Mouse (Mus musculus) cortical plate, adult 2 months (tissue): ENCODE data around the gene Ano6.

Experiments used
- CTCF ChIP-seq: fragments of 200-500 bp; IDR thresholded peaks from 2 replicates; pipeline ENCODE4 v1.5.1; 2011; ENCODE audit warnings: mild to moderate bottlenecking, control low read depth, low read length; ENCODE audit not compliant: insufficient read depth; ENCODE audit errors: extremely low read depth
- POLR2A ChIP-seq: fragments of 200-500 bp; IDR thresholded peaks from 2 replicates; pipeline ENCODE4 v1.6.1; 2011; ENCODE audit warnings: mild to moderate bottlenecking, low read length, control low read depth; ENCODE audit not compliant: insufficient read depth; ENCODE audit errors: extremely low read depth

- TF ChIP-seq CTCF = no peak
- no peak for TF ChIP-seq POLR2A
These were observed 18.3 kb upstream of the Ano6 start for GRCm38 (mm10) chr15:95772374-95772773.
